Comparison of ENCODE assay signal across 19 mouse cellular contexts in genomic region chr13:9983293-9983692, GRCm38 (mm10).
"Had no signal": no experiment of that assay in that cellular context is flagged by ENCODE, and none has a peak within 500 bp of the region (broad histone marks: within the 10 kb centered on the region; RNA-seq: fewer than 3 reads in every experiment).

No protein-coding gene starts in this region.

- H3K9ac ChIP-seq: limb, embryonic 12.5 days; limb, embryonic 15.5 days; liver, embryonic 14.5 days; liver, postnatal 0 days; lung, embryonic 14.5 days had no signal

- H3K9me3 ChIP-seq: limb, embryonic 12.5 days; limb, embryonic 15.5 days had no signal

- H3K27ac ChIP-seq: limb, embryonic 12.5 days; limb, embryonic 15.5 days; liver, embryonic 14.5 days; macrophage; stomach, postnatal 0 days had no signal

- H3K4me3 ChIP-seq: limb, embryonic 12.5 days; limb, embryonic 15.5 days had no signal

- DNase-seq: kidney, adult 8-10 months; kidney, postnatal 36 days; left cerebral cortex, postnatal 4 days; liver, postnatal 0 days; lung, embryonic 14.5 days; midbrain, embryonic 14.5 days; right cerebral cortex, postnatal 14 days; right cerebral cortex, postnatal 4 days; thymus, adult 2 months; thymus, postnatal 14 days; thymus, postnatal 4 days had no signal

- H3K4me2 ChIP-seq: limb, embryonic 12.5 days; limb, embryonic 15.5 days; liver, embryonic 11.5 days; lung, embryonic 14.5 days; midbrain, embryonic 11.5 days had no signal

- ATAC-seq: liver, postnatal 0 days; lung, postnatal 0 days had no signal

- H3K36me3 ChIP-seq: limb, embryonic 12.5 days; limb, embryonic 15.5 days had no signal

- H3K4me1 ChIP-seq: limb, embryonic 12.5 days; limb, embryonic 15.5 days had no signal

- H3K27me3 ChIP-seq: limb, embryonic 12.5 days; limb, embryonic 15.5 days had no signal
